Mouse (Mus musculus) liver, postnatal 0 days (tissue): Measurements from ENCODE around the gene Ccdc86.

Source experiments
- CTCF ChIP-seq: sonication (generic); IDR thresholded peaks from 2 replicates; pipeline ENCODE4 v1.5.1; 2016; ENCODE audit warnings: antibody characterized with exemption, low read depth
- EP300 ChIP-seq: IDR thresholded peaks from 2 replicates; pipeline ENCODE4 v1.6.1; 2016; ENCODE audit warnings: antibody characterized with exemption, low read depth, mild to moderate bottlenecking

- no peak for TF ChIP-seq CTCF
- TF ChIP-seq EP300, result no peak
These were observed 22.9 kb downstream of the Ccdc86 start for GRCm38 (mm10) chr19:10926123-10926621.
